Mouse (Mus musculus): ENCODE measurements around the gene Oma1.
A peak's percentile ranks its signal among the peaks of the same experiment; 100 is the strongest.

The Oma1 gene

GRCm38 (mm10) chr4:103313587-103314525 is at the start of gene Oma1:
Oma1 (plus strand) TSS chr4:103313812.
- peak; percentile 100 for DNase-seq

DNA sequence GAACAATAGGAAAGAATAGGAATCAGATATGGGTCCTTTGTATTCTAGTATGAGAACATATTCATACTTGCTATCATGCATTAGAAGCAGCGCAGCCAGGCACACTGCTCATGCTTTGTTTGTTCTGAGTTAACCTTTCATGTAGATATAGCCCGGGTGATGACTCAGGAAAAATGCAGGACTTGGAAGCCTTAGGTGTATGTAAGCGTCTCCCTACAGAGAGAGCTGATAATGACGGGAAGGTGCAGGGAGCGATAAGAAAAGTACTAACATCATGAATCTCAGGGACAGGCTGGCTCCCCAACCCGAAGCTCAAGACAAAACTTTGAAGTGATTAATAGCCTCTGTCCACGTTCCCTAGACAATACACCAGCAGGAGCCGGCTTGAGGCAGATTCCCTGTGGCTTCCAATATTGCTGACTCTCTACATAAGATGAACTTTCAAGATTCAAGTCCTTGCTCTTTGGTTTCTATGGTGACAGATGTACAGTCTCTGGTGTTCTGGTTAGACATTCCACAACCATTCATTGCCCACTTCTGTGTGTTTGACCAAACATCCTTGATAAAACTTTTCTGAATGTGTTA is 49.7 kb upstream of the Oma1 start:
- no peak for DNase-seq

- no peak for DNase-seq
Observed at GRCm38 (mm10) chr4:103265166-103265565, 48.4 kb upstream of the Oma1 start.

DNA sequence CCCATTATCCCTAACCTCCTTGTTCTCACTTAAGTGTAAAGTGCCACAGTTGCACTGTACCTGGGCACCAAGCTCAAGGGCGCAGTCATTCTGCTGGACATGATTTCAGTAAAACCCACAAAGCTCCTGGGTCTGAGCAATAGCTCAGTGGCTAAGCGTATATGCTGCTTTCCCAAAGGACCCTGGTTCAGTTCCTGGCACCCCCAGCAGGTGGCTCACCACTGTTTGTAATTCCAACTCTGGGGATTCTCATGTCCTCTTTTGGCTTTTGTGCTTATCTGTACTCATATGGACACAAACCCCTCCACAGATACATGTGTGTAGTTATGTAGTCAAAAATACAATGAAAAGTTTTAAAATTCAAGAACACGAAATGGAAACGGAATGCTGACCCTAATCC is 44.3 kb upstream of the Oma1 start:
- DNase-seq: peak; percentile 6 to 14

- no peak for DNase-seq
Observed at GRCm38 (mm10) chr4:103273021-103273420, 40.6 kb upstream of the Oma1 start.

DNA sequence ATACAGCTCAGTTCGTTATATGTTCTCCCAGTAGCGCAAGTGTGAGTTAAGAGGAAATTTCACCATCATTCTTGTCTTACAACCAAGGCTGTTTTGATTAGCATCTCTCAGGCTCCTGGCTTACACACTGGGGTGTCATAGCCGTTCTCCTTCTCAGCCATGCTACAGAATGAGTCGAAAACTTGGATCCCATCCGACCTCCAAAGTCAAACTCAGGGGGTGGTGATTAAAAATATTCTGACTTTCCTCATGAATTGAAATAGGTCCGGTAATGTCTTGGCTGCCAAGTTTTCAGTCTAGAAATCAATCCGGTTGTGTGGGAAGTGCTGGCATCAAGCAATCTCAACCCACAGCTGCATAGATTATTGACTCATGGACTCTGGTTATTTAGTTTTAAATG is 25.3 kb upstream of the Oma1 start:
- no peak for DNase-seq

DNA sequence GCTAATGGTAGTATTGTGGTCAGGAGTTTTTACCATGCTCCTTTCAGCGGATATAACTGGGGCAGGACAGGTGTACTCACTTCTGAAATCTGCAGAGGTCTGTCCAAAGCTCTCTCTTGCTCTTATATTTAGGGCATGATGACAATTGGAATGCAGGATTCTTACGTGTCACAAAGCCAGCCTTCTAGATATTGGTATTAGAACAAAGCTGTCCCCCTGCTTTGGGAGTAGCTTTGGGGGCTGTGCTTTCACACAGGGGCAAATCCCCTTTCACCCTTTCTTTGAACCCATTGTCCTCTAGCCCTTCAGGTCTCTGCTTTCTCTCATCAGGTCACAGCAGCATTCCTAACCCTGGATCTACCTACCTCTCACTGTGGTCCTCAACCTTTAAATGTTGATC is 22.8 kb upstream of the Oma1 start, which contains the start of gene 4921539E11Rik:
4921539E11Rik (minus strand) TSS at position 101 of the 400 bp plus-strand sequence.
- DNase-seq: no peak

- DNase-seq: peak; percentile 19 to 22
Observed at GRCm38 (mm10) chr4:103299342-103299741, 14.3 kb upstream of the Oma1 start.

DNA sequence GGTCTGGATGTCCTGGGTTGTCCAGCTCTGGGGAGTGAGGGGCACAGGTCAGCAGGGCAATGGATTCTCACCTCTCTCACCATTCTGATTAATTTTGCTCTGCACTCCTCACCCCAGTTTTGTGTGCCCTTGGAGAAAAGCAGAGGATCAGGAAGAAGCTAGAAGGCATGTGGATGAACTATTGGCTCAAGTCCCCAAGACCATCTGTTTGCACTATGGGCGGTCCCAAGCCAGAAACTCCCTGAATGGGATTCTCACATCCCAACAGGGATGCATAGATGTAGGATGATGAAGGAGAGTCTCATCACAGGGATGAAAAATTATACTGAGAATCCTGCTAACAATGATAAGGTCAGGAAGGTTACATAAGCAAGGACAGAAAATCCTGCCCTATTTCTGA is 9.8 kb upstream of the Oma1 start:
- DNase-seq: peak; percentile 64 to 77

DNA sequence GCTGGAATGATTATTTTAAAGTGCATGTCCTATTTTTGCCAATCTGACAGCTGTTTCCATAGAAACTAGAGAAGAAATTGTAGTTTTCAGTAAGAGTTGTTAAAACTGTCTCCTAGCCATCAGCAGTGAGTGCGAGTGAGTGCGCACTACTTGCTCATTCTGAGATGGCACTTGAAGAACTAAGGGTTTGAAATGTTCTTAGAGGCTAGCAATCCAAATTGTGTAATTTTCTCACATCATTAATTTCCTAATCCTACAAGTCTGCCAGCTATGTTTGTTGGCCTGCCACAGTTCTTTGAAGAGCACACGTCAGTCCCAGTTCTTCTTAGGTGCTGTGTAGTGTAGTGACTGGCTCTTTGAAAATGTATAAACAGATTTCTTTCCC is 906 bp downstream of the Oma1 start:
- DNase-seq: peak in 1 of 2 experiments; percentile 14

DNA sequence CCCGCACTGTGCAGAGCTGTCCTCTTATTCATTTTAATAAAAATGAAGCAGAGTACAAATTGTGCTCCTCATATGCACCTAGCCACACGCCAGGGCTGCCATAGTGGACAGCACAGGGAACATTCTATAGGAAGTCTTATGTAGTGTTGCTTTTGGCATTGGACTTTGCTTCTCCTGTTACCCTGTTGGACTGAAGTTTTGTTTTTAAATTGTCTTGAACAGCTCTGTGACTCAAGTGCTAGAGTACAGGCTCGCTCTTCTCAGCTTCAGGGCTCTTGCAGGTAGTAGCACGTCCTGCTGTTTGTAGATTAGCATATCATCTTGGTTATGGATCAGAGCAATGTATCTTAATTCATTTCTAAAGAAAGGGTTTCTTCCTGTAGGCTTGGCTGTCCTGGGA is 2.2 kb downstream of the Oma1 start:
- DNase-seq: no peak

DNA sequence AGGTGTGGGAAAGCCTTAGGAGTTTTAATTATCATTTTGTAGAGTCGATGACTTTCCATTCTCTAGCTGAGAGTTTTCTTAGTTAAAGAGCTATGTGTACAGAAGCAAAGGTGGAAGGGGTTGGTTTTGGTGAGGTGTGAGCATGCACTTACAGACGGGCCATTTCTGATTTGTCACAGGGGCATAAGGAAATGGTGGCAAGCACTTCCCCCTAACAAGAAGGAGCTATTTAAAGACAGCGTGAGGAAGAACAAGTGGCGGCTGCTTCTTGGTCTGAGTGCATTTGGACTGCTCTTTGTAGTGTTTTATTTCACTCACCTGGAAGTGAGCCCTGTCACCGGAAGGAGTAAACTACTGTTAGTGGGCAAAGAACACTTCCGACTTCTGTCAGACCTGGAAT is 7.8 kb downstream of the Oma1 start:
- DNase-seq: no peak

GRCm38 (mm10) chr4:103324688-103325451 is 11.3 kb downstream of the Oma1 start:
- DNase-seq: no peak

GRCm38 (mm10) chr4:103326994-103327393 is 13.4 kb downstream of the Oma1 start:
- DNase-seq: peak in 1 of 2 experiments; percentile 46

GRCm38 (mm10) chr4:103329348-103329747 is 15.7 kb downstream of the Oma1 start:
- DNase-seq: no peak

DNA sequence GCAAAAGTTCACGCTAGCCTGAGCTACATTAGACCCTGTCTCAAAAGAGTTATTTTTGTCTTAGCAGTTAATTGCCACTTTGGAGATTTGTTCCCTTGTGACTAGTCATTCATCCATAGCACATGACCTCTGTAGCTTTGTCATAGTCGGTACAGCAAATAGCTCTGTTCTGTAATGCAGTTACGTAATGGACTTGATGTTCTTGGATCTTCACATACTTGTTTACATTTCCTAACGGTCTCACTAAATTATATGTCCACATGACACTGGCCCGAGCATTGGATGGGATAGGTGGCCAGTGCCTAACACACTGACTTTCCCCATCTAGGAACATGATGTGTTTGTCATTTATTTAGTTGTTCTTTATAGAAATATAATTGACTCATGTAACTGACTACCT is 21.5 kb downstream of the Oma1 start:
- DNase-seq: no peak

- DNase-seq: no peak
Observed at GRCm38 (mm10) chr4:103340726-103341125, 27.1 kb downstream of the Oma1 start.

GRCm38 (mm10) chr4:103341620-103342019 is 28.0 kb downstream of the Oma1 start:
- DNase-seq: peak; percentile 20 to 24

DNA sequence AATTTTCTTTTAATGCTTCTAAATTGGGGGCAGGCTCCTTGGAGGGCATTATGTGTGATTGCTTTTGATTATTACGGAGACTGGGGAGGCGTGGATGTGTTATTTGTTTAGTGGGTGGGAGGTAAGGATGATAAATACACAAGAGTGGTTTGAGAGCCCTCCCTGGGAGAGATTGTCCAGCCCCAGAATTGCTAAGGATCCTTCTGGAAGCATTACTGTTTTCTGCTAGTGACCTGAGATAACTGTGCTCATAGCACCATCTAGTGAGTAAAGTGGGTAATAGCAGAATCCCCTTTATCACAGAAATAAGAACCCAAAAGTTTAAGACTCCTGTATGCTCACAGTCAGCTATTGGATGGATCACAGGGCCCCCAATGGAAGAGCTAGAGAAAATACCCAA is 32.4 kb downstream of the Oma1 start:
- peak; percentile 29 to 58 for DNase-seq

GRCm38 (mm10) chr4:103346849-103347248 is 33.2 kb downstream of the Oma1 start:
- DNase-seq: no peak

GRCm38 (mm10) chr4:103349219-103349618 is 35.6 kb downstream of the Oma1 start:
- no peak for DNase-seq

GRCm38 (mm10) chr4:103352926-103353325 is 39.3 kb downstream of the Oma1 start:
- no peak for DNase-seq

DNA sequence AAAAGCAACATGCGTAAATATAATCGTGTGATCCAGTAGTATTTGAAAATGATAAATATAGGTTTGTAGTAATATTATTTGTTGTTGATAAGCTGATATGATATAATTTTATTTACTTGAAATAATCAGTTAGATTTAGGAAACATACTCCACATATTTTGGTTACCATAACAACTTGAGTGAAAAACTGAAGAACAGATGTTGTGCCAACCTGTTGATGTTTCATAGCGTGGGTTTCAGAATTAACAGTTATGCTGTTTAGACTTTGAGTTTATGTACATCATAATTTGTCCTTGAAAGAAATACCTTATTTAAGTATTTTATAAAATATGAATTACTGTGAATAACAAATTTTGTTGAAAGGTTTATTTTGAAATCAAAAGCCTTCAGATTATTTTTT is 43.8 kb downstream of the Oma1 start:
- DNase-seq: no peak
